Mouse (Mus musculus) cerebellum, postnatal 36 days (tissue): ENCODE results near the gene Cited4.

ENCODE experiments used
- DNase-seq, 2 experiments: peaks; one replicate each; pipeline ENCODE4 v3.0.0; 2021 to 2022; ENCODE audit warnings: mixed read lengths in 2 of 2

Cited4 gene

DNA sequence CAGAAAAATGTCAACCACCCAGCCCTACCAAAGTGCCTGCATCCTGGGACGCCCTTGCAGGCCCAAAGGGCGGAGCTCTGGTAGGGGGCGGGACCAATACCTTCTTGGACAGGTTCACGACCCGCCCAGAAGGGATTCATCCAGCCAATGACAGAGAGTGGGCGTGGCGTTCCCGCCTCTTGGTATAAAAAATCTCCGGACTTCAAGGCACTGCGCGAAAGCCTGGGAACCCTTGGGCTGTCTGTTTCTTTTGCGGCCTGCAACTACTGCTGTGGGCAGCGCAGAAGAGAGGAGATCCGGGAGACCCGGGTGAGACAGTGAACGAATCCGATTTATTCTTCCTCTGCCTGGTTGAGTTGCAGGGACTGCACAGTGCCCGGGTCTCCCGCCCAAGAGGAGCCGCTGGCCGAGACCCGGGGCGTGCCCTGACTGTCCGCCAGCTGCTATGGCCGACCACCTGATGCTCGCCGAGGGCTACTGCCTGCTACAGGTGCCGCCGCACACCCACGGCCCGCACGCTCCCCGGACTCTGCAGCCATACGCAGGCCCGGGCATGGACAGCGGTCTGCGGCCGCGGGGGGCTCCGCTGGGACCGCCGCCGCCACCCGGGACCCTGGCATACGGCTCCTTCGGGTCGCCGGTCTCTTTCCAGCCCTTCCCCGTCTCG is at the start of gene Cited4:
Gene Cited4, plus strand, starts transcription at position 215 of the 667 bp plus-strand sequence.
- peak; percentile 92 to 94 for DNase-seq

DNA sequence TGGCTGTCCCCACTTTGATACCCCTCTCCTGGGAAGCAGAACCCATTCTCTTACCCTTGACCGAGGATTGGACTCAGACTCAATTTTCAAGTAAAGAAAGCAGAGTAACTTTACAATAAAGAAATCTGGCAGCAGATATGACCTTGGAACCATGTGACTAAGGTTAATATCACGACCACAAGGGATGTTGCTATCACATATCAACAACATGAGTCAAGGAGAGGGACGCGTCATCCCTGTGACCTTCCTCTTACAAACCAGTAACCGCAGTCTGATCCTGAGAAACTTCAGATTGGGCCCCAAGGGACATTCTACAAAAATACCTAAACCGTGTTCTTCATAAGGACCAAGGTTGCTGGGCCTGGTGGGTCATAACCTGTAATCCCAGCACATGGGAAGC is 38.6 kb upstream of the Cited4 start:
- DNase-seq: no peak

DNA sequence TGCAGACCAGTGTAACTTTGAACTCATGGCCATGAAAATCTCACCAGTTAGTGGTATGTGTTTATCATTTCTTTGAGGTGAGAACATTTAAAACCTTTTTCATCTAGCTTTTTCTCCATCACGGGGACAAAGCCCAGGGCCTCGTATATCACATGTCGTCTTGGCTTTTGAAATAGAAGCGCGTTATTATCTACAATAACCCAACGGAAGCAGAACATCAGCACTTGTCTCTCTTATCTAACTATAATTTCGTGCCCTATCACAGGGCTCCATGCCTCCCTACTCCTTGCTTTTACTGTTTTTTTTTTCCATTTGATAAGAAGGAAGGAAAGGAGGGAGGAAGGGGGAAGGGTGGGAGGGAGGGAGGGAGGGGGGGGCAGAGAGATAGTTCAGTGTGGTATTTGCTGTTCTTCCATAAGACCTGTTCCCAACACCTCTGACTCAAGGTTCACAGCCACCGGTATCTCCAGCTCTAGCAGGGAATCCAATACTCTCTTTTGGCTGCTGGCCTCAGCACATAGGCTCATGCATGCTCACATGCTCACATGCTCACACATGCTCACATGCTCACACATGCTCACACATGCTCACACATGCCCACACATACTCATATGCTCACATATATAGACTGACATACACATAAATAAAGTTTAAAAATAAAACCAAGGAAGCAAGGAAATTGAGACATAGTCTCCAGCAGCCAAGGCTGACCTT is 36.0 kb upstream of the Cited4 start:
- DNase-seq: no peak

DNA sequence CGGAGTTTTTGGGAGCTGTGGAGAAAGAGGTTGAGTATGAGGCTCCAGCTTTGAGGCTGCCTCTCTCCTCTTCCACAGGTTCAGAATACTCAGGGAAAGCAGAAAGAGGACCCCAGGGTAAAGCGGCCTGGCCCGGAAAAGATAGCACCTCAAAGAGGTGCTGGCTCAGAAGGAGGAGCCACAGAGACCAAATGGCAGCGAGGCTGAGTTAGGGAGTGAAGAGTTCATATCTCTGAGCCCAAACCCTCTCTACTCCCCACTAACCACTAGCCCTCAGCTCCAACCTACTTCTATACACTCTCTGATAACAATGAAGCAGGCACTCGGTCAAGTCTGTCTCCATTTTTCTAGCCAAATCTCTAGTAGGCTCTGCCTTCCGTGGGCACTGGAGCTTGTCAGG is 34.5 kb upstream of the Cited4 start:
- DNase-seq: no peak

DNA sequence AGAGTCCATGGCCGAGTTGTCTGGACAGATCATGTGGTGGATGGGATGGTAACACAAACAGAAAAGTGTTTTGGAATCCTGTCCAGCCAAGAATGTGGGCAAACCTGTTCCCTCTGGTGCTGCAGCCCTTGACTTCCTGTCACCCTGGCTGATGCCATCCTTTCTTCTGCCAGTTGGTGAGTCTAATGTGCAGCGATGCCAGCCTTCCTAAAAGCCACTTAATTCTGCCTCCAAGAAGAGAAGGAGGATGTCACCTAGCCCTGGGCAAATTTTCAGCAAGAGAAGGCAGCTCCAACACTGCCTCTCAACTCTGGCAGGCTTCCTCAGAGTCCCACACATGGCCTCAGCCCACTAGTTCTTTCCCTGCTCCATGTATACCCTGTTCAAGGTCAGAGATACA is 31.0 kb upstream of the Cited4 start:
- DNase-seq: peak; percentile 15 to 37

DNA sequence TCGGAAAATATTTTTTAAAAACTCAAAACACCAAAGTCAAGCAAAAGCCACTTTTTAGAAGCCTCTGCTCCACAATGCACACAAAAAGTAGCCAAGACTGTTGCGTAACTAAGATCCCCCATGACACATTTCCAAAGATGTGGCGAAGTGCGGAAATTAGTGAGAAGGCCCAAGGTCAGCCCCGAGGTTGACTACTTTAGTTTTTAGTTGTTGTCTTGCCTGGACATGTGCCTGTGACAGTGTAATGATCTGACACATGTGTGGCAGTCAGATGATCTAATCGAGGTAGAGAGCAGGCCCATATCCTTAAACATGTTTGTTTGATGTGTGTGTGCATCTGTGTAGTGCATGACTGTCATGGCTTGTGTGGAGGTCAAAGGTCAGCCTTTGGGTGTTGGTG is 24.4 kb upstream of the Cited4 start:
- no peak for DNase-seq

DNA sequence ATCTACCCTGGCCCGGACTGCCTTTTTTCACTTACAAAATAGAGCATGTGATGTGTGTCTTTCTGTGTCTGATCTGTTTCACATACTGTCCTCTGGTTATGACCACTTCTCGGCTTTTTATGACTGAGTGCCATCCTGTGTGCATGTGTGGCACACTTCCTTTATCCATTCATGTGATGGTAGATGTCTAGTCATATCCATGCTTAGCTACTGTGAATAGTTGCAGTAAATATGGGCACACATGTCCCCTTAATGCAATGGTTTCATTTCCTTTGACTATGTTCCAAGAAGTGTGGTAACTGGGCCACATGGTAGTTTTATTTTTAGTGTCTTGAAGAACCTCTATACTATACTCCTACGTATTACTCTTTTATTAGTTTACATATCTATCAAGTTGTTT is 22.5 kb upstream of the Cited4 start:
- no peak for DNase-seq

DNA sequence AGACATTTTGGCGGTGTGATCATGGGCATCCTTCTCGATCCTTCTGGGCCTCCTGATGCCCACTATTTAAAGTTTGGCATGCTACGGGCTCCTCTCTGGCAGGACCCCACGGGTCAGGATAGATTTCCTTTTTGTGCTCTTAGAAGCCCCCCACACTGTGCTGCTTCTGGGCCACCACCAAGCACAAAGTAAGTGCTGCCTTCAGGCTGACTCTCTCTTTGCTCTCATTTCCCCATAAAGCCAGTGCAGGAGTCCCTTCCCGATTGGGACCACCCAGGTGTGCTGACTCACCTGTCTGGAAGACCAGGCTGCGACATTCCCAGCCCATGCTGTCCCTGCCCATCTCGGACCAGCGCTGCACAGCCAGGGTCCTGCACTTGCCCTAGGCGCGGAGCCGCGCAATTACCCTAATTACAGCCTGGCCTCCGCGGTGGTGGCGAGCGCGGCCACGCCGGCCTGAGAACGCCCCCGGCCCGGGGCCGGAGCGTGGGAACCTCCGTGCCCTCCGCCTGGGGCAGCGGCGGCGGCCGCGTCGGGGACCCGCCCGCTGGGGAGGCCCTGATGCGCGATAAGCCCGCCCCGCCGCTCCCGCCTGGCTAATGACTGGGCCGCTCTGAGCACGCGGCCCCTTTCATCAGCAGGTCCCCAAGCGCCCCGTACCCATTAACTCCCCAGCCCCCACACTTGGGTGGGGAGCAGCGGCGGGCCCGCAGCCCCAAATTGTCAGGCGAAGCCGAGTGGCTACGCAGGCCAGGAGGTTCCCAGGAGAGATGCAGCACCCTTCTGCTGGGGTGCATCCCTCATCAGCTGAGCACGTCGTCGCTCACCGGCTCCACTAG is 16.8 kb upstream of the Cited4 start:
- DNase-seq: peak; percentile 48 to 58

DNA sequence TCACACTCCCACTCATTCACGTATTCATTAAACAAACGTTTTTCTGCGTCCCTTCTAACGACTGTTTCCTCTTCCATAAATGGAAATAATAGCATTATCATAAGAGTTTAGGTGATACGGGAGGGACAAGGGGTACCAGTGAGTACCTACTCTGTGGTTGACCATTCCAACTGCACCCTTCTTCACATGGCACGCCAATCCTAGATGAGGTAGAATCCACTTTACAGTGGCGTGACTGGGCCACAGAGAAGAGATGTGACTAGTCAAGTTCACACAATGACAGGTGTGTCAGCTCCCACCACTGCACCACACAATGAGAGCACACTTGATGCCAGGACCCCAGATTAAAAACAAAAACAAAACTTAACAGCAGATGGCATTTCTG is 16.2 kb upstream of the Cited4 start:
- no peak for DNase-seq

DNA sequence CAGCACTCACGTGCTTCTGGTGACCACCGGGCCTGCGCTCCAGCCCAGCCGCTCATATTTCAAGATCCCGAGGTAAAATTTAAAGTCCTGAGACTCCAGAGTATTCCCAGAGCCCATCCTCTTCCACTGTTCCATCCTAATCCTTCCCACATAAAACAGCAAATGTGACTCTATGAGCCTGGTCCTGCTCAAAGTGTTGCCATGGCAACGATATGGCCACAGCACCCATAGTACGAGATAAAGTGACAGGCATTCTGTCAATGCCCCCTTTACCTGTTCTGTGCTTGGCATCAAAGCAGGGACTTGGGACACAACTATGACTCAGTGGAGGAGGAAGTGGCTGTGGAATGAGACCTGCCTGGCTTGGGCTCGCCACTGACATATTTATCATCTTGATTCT is 10.5 kb upstream of the Cited4 start:
- DNase-seq: no peak

DNA sequence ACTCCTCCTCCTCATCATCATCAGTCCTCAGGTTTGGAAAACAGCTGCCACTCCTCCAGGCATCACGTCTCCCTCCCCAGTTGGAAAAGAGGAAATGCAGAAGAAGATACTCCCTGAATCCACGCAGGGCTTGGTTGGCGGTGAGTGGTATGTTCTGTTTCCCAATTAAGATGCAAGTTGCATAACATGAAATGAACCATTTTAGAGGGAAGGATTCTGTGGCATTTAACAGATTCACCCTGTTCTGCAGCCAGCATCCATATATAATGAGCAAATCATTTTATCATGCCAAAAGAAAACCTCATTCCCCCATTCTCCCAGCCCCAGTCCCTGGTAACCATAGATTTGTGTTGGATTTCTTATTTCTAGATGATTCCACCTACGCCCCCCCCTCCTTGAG is 5.9 kb upstream of the Cited4 start:
- DNase-seq: no peak

DNA sequence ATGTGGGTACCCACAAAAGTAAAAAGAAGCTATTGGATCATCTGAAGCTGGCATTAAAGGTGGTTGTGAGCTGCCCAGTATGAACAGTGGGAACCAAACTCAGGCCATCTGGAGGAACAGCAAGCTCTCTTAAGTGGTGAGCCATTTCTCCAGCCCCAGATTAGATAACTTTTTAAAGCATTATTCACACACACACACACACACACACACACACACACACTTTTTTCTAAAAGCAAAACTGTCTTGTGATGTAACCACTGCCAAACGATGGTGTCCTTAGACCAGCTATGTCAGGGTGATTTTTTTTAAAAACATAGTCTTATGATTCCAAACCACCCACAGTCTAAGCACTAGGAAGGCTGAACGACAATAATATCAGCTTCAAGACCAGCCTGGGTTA is 1.8 kb upstream of the Cited4 start:
- no peak for DNase-seq

DNA sequence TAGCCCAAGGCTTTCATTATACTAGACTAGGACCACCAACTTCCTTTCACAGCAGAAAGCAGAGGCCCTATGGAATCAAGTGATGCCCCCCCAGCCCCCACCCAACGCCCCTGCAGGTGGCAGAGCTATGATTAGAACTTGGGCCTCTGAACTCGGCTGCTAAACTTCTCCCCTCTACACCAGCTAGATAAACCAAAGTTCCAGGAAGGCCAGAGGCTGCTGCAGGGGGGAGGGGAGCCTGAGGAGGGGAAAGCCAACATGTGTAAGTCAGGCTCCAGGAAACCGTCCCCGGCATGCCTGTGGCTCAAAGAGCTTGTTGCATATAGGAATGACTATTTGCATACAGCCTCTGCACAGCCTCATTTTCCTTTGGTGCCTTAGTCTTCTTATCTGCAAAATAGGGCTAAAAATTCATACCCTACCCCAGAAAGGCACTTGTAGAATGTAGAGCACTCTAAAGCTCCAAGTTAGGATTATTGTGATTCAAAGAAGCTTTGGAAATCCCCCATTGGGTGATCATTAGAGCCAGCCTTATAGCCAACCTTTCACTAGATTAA is 1.1 kb upstream of the Cited4 start:
- no peak for DNase-seq

DNA sequence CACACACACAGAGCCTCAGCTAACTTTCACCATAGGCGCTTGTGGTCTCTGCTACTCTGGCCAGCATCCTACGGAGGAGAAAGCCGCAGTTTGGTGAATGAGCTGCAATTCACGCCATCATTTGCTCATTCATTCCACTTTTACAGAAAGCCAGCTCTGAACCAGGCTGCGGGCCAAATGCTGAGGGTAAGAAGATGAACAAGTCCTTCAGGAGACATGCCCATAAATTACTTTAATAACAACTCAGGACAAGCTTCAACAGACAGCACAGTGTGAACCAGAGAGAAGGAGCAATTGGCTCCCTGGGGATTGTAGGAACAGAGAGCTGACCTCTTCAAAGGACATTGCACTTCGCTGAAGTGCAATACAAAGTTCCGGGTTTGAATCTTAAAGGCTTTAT is 590 bp upstream of the Cited4 start:
- peak in 1 of 2 experiments; percentile 17 for DNase-seq

DNA sequence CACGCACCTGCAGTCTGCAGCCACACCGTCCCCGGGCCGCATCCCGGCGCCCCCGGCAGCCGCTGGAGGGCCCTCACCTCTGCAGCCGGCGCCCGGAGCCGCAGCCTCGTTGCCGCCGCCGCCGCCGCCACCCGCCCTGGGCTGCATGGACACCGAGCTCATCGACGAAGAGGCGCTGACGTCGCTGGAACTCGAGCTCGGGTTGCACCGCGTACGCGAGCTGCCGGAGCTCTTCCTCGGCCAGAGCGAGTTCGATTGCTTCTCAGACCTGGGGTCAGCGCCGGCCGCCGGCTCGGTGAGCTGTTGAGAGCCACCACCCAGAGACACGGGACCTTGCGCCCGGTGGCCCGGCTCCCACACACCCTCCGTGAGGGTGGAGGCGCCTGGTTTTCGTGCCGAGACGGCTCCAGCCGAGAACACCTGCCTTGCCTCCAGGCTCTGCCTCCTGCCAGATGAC is 701 bp downstream of the Cited4 start:
- peak; percentile 61 to 63 for DNase-seq

DNA sequence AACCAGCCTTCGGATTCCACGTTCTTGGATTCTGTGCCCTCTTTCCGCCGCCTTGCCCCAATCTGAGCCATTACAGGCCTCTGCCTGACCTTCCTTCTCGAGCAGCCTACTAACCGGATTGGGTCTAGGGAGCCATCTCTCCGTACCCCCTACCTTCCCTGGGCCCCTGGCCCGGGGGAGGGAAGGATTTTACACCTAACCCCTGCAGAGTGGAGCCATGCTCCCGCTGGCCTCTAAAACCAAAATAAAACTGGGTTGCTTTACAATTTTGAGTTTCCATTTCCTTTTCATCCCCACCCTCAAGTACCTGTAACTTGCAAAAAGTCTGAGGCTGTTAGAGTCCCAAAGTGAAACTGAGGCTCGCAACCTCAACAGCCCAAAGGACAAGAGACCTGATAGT is 1.2 kb downstream of the Cited4 start:
- DNase-seq: no peak

DNA sequence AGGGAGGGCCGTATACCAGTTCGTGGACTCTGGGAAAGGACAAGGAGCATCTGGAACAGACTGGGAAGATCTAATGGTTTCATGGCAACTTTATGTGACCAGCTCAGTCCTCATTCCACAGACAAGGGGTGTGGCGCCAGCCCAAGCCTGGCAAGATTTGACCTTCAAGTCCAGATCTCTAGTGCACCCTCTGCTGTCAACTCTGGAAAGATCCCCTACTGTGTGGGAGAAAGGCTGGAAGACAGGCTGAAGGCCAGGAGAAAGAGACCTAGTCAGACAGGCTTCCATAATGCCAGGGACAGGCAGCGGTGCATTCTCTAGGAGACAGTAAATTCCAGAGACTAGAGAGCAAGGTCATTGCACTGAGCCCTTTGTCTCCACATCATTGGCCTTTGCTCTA is 2.2 kb downstream of the Cited4 start:
- DNase-seq: peak in 1 of 2 experiments; percentile 30

DNA sequence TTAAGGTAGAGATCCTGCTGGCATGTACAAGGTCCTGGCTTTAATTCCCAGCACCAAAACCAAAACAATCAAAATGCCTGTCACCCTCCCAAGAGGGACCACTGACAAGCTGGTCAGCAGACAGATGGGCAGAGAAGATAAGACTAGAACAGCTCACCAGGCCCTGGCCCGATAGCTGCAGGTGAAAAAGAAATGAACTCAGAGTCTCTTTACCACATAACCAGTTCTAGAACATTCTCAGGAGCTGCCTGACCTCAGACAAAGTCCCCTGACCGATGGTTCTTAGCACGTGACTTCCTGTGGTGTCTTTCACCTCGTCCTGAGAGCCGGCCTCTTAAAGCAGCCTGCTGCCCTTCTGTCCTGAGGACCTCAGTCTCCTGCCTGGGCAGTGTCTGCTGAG is 3.2 kb downstream of the Cited4 start:
- no peak for DNase-seq

DNA sequence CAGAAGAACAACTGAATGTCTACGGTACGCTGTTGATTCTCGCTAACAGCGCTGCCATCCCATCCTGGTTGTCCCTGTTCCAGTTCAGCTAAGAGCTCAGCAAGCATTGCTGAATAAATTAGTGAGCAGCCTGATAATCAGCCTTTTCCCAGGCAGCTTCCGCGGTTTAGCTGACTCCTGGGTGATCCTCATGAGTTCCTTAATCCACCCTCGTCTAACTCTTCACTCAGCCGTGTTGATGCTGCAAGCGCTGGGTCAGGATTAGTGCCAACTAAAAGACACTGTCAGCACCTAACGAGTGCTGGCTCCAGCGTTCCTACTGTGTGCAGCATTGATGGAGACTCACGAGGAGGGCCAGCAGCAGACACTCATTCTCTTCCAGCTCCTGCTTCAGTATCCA is 4.7 kb downstream of the Cited4 start:
- no peak for DNase-seq

DNA sequence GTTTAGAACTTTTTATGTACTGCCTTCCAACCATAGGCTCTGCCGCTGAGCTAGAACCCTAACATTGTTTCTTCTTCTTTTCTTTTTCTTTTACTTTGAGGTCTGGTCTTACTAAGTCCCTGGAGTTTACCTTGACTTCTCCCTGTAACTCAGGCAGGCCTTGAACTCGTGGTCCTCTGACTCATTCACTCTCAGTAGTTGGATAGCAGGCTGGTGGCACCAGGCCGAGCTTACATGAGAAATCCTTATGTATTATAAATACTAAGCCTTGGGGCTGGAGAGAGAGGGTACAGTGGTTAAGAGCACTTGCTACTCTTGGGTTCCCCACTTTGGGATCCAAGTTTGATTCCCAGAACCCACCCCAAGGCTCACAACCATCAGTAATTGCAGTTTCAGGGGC is 7.2 kb downstream of the Cited4 start:
- no peak for DNase-seq

DNA sequence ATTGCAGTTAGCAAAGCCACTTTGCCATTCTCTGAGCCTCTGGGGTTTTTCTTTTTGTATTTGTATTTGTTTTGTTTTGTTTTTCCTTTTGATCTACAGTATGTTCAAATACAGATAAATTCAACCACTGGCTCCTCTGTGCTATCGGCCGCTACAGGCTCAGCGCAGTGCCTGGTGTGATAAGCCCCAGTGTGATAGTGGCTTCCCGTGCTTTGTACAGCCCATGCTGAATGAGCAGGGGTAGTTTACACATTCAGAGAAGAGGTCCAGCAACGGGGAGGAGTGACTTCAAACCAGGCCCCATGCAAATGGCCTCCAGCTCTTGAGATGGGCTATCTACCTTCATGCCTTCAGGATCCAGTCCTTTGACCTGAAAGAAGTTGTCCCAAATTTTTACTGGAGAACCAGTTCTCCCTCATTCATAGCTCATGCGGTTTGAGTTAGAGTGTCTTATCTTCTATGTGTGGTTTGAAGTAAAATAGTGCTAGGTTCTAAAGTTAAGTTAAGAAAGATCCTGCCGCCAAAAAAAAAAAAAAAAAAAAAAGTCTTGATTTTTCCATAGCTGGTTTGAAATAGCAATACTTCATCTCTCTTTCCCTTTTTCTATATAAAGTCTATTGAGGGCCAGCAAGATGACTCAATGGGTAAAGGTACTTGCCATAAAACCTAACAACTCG is 8.5 kb downstream of the Cited4 start:
- DNase-seq: no peak

DNA sequence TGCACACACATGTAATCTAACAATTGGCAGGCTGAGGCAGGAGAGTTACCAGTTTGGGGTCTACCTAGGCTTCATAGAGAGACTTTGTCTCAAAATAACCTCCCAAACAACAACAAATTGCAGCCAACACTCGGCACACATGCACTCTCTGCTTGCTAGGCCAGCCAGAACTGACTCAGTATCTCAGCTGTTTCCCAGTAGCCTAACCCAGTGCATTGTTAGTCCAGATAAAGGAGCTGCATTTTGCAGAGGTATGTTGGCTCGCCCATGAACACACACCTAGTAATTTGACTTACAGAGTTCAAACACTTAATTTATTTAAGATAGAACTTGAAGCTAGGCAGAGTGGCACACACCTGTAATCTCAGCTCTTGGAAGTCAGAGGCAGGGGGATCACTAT is 9.3 kb downstream of the Cited4 start:
- DNase-seq: no peak

DNA sequence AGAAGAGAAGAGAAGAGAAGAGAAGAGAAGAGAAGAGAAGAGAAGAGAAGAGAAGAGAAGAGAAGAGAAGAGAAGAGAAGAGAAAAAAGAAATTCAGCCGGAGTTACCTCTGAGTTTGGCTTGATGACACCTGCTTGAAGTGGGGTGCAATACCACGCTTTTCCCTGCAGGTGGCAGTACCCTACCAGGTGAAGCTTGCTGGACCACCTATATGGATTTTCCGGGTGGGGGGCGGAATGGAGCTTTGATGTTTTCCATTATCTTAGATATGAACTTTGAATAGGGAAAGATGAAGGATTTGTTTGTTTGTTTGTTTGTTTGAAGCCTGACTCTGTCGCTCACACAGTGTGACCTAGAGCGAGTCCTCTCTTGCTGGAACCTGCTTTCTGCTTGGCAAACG is 14.6 kb downstream of the Cited4 start:
- DNase-seq: peak; percentile 57 to 65
